Mouse (Mus musculus) cerebellum, adult 2 months (tissue): ENCODE measurements around the gene Nin.

Experiments used
- CTCF ChIP-seq: fragments of 200-500 bp; IDR thresholded peaks from 2 replicates; pipeline ENCODE4 v1.5.1; 2011; ENCODE audit warnings: low read depth, mild to moderate bottlenecking, control low read depth, low read length, moderate library complexity, borderline replicate concordance; ENCODE audit not compliant: insufficient read depth
- POLR2A ChIP-seq: fragments of 200-500 bp; IDR thresholded peaks from 2 replicates; pipeline ENCODE4 v1.6.1; 2011; ENCODE audit warnings: low read length, control low read depth, borderline replicate concordance; ENCODE audit not compliant: insufficient read depth

DNA sequence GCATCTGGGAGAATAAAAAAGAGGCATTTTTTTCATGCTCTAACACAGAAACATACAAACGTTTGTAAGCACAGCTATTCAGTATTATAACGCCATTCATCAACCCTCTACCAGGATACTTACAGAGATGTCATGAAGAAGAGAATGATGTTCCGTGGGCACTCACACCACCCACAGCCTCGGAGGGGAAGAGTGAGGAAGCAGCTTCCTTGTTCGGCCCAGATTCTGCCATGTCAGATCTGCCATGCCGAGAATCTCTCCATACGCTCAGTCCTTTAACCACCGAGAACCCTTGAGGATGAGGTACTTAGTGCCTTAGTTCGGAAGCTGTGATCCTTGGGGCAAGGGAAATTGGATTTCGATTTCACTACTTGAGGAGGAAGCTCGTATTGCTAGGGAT, at the start of gene Nin:
- no peak for TF ChIP-seq POLR2A
- no peak for TF ChIP-seq CTCF
